Mouse (Mus musculus) myocyte (in vitro differentiated cells): ENCODE results near the gene Cdc42bpa. TPM values are rescaled to one million over a fixed set of nuclear protein-coding genes. Genes with fewer than 3 reads are reported as not detected.

Source experiments
- H3K27me3 ChIP-seq: one replicate; pipeline ENCODE4 v1.6.1; 2011; ENCODE audit not compliant: control insufficient read depth, insufficient read depth, insufficient read length
- H3K36me3 ChIP-seq: one replicate; pipeline ENCODE4 v1.6.1; 2011; ENCODE audit not compliant: control insufficient read depth, insufficient read depth
- H3K4me2 ChIP-seq: one replicate; pipeline ENCODE4 v1.6.1; 2011; ENCODE audit warnings: low read depth, control low read depth
- H3K4me3 ChIP-seq: one replicate; pipeline ENCODE4 v1.5.1; 2011; ENCODE audit warnings: mild to moderate bottlenecking, control low read depth, moderate library complexity
- H3K79me2 ChIP-seq: one replicate; pipeline ENCODE4 v1.6.1; 2011; ENCODE audit not compliant: control insufficient read depth, insufficient read depth
- H3ac ChIP-seq: one replicate; pipeline ENCODE4 v1.6.1; 2011; ENCODE audit not compliant: control insufficient read depth, insufficient read length
- CEBPB ChIP-seq: IDR thresholded peaks from 2 replicates; pipeline ENCODE4 v1.6.1; 2011; ENCODE audit warnings: mild to moderate bottlenecking, moderate library complexity; ENCODE audit not compliant: poor library complexity, insufficient read depth, severe bottlenecking
- E2F4 ChIP-seq: IDR thresholded peaks from one replicate; pipeline ENCODE4 v1.6.1; 2011; ENCODE audit warnings: mild to moderate bottlenecking, control low read depth, moderate library complexity; ENCODE audit not compliant: insufficient read depth
- MAX ChIP-seq: IDR thresholded peaks from one replicate; pipeline ENCODE4 v1.6.1; 2011; ENCODE audit warnings: low read depth, mild to moderate bottlenecking, control low read depth
- MYOD1 ChIP-seq, 3 experiments: IDR thresholded peaks; one replicate each; pipeline ENCODE4 v1.6.1; 2011; ENCODE audit warnings: control low read depth in 2 of 3, low read depth in 2 of 3, mild to moderate bottlenecking in 2 of 3, moderate library complexity in 1 of 3; ENCODE audit not compliant: insufficient read length in 2 of 3, control insufficient read depth in 1 of 3
- MYOG ChIP-seq, 3 experiments: IDR thresholded peaks; one replicate each; pipeline ENCODE4 v1.6.1; 2011; ENCODE audit warnings: control low read depth in 2 of 3, low read depth in 2 of 3, mild to moderate bottlenecking in 2 of 3; ENCODE audit not compliant: insufficient read length in 2 of 3, control insufficient read depth in 1 of 3, insufficient read depth in 1 of 3
- POLR2A ChIP-seq: IDR thresholded peaks from one replicate; pipeline ENCODE4 v1.6.1; 2011; ENCODE audit warnings: low read depth, mild to moderate bottlenecking, control low read depth, moderate library complexity; ENCODE audit not compliant: insufficient read length
- POLR2AphosphoS2 ChIP-seq: IDR thresholded peaks from one replicate; pipeline ENCODE4 v1.6.1; 2011; ENCODE audit warnings: low read depth, control low read depth; ENCODE audit not compliant: insufficient read length
- REST ChIP-seq: IDR thresholded peaks from one replicate; pipeline ENCODE4 v1.6.1; 2011; ENCODE audit warnings: mild to moderate bottlenecking, control low read depth, moderate library complexity; ENCODE audit not compliant: insufficient read depth, insufficient read length
- SRF ChIP-seq: IDR thresholded peaks from one replicate; pipeline ENCODE4 v1.6.1; 2011; ENCODE audit warnings: low read depth; ENCODE audit not compliant: control insufficient read depth, insufficient read length
- TCF12 ChIP-seq: IDR thresholded peaks from one replicate; pipeline ENCODE4 v1.6.1; 2011; ENCODE audit warnings: mild to moderate bottlenecking, control low read depth; ENCODE audit not compliant: poor library complexity, insufficient read depth, severe bottlenecking
- TCF3 ChIP-seq: IDR thresholded peaks from one replicate; pipeline ENCODE4 v1.6.1; 2011; ENCODE audit warnings: low read depth, control low read depth; ENCODE audit not compliant: insufficient read length
- USF1 ChIP-seq: IDR thresholded peaks from one replicate; pipeline ENCODE4 v1.6.1; 2011; ENCODE audit warnings: low read depth, mild to moderate bottlenecking, control low read depth, moderate library complexity
- polyA plus RNA-seq: library from polyadenylated mRNA; unstranded; fragments of >200 nt; fragmentation: generic; extraction: Trizol; gene quantifications from one replicate; pipeline ENCODE4 v1.2.1, GENCODE M21; 2012; ENCODE audit warnings: missing spikeins

Cdc42bpa gene
- polyA plus RNA-seq, 1 experiment, result 14.3 TPM

DNA sequence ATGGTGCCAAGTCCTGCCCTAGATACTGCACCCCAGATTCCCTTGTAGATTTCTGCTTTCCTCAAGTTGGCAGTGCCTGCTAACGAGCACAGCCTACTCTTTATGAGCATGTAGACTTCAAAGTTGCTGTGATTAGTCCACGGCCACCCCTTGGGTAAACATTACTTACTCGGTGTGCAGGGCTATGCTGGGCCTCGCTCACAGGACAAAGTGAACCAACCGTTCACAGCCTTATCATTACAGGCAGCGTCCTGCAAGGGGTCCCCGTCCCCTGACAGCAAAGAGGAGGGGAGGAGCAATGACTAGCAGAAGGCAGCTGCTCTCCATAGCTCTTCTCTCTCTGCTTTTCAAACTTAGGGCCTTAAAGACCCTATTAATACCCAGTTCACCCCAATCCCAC is 224.5 kb downstream of the Cdc42bpa start:
- H3K36me3 ChIP-seq, result no peaks in the 10 kb centered on the region
- no peaks in the 10 kb centered on the region for H3K79me2 ChIP-seq
- no peak overlapping the region for H3K4me2 ChIP-seq
- H3ac ChIP-seq, result no peak overlapping the region
- peaks cover 7% of the 10 kb centered on the region for H3K27me3 ChIP-seq
- no peak for TF ChIP-seq MYOD1 (IDR thresholded peaks at IDR 0.05; ENCODE audit: control insufficient read depth in 1 of 3, insufficient read length in 2 of 3, low read depth in 2 of 3)
- H3K4me3 ChIP-seq, result no peak overlapping the region

DNA sequence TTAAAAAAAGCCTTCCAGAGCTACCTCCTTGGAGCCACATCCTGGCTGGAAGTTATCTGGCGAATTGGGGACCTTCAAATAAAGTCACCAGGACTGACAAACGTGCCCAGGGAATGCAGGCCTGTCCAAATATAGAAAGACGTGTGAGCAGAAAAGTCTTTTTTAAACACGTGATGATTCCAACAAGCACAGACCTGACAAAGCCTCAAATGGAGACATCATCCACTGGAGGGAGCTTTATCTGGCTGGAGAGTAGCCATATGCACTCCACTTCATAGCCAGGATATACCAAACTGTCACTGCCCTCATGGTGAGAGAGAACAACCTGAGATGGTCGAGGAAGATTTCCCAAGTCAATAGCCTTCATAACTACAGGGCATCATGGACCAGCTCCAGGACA is 225.6 kb downstream of the Cdc42bpa start:
- peaks cover 14% of the 10 kb centered on the region for H3K27me3 ChIP-seq
- no peaks in the 10 kb centered on the region for H3K79me2 ChIP-seq
- H3K4me3 ChIP-seq, result no peak overlapping the region
- H3K4me2 ChIP-seq, result peak overlapping the region; percentile 68
- H3ac ChIP-seq, result no peak overlapping the region
- H3K36me3 ChIP-seq, result no peaks in the 10 kb centered on the region
- peak; percentile 41 for TF ChIP-seq USF1
- TF ChIP-seq POLR2AphosphoS2, result no peak
- no peak for TF ChIP-seq TCF3

DNA sequence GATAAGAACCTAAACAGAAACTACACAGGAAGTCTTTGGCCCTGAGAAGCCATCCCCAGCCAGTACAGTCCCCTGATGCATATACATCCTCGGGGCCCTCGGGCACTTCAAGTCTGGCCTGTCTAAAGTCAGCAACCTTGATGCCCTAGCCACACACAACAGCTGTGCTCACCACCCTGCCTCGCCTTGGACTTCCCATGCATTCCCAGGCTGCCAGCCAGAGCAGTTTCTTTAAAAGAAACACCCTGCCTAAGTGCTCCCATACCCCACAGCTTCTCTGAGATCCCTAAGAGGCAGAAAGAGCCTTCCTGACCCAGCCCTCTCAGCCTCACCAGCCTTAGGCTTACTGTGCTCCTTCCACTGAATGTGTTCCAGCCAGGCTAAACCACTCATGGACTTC is 226.1 kb downstream of the Cdc42bpa start:
- Histone ChIP-seq H3K27me3 (peaks cover 18% of the 10 kb centered on the region), H3K36me3 (no peaks in the 10 kb centered on the region), H3K79me2 (no peaks in the 10 kb centered on the region), H3ac (no peak overlapping the region), H3K4me3 (no peak overlapping the region), H3K4me2 (peak overlapping the region; percentile 68)
- TF ChIP-seq POLR2AphosphoS2, result no peak
- no peak for TF ChIP-seq POLR2A
- peak; percentile 58 for TF ChIP-seq TCF3
- no peak for TF ChIP-seq MAX
- TF ChIP-seq SRF, result no peak
- TF ChIP-seq CEBPB, result no peak
- TF ChIP-seq MYOG (IDR thresholded peaks at IDR 0.05; ENCODE audit: control insufficient read depth in 1 of 3, insufficient read depth in 1 of 3, insufficient read length in 2 of 3, low read depth in 2 of 3), result peak; percentile 80 to 97 (median 88)
- TF ChIP-seq MYOD1 (IDR thresholded peaks at IDR 0.05; ENCODE audit: control insufficient read depth in 1 of 3, insufficient read length in 2 of 3, low read depth in 2 of 3), result peak in 2 of 3 experiments; percentile 76 to 94
- no peak for TF ChIP-seq USF1
- TF ChIP-seq TCF12, result peak; percentile 54
- no peak for TF ChIP-seq E2F4
- no peak for TF ChIP-seq REST

DNA sequence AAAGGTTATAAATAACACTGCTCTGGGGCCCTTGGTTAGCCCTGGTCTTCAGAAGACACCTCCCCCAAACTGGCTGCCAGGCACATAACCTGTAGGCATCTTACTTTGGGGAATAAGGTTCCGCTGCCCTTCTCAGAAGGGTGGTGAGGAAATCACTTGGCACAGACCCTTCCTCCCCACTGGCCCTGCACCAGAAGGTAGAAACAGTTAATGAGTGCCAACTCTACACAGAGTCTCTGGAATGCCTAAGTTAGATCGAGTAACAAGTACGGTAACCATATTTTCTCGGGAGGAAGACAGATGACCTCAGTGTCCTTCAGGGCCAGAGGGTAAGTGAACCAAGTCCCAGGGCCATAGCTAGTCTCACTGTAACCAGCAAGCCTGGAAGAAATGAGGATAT is 228.7 kb downstream of the Cdc42bpa start:
- Histone ChIP-seq H3K79me2 (no peaks in the 10 kb centered on the region), H3K27me3 (peaks cover 36% of the 10 kb centered on the region), H3K4me2 (peak overlapping the region; percentile 24), H3K36me3 (no peaks in the 10 kb centered on the region), H3ac (no peak overlapping the region), H3K4me3 (no peak overlapping the region)
- TF ChIP-seq POLR2AphosphoS2 (no peak), MYOG (IDR thresholded peaks at IDR 0.05; ENCODE audit: control insufficient read depth in 1 of 3, insufficient read depth in 1 of 3, insufficient read length in 2 of 3, low read depth in 2 of 3) (no peak), POLR2A (no peak), E2F4 (no peak), SRF (no peak), TCF12 (no peak), TCF3 (no peak), MAX (no peak), USF1 (no peak), REST (no peak), MYOD1 (IDR thresholded peaks at IDR 0.05; ENCODE audit: control insufficient read depth in 1 of 3, insufficient read length in 2 of 3, low read depth in 2 of 3) (no peak), CEBPB (no peak)

DNA sequence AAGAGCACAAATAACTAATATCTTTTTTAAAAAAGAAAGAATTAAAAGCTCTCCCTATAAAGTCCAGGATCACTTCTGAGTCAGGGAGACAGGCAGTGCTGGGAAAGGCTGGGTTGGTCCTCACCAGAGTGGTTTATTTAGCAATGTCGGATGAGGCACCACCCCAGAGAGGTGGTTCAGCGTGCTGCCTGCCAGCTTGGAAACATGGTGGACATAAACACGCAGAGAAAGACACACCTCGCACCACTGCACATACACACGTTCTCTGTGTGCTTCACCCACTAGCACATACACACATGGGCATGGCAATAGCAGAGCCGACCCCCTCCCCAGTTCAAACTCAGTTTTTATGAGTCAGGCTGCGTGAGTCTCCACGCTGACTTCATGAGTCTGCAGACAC is 230.8 kb downstream of the Cdc42bpa start:
- H3K4me3 ChIP-seq, result no peak overlapping the region
- H3K36me3 ChIP-seq, result no peaks in the 10 kb centered on the region
- H3K79me2 ChIP-seq, result no peaks in the 10 kb centered on the region
- peak overlapping the region; percentile 89 for H3K4me2 ChIP-seq
- no peak overlapping the region for H3ac ChIP-seq
- TF ChIP-seq CEBPB (no peak), USF1 (no peak), SRF (no peak), MYOD1 (IDR thresholded peaks at IDR 0.05; ENCODE audit: control insufficient read depth in 1 of 3, insufficient read length in 2 of 3, low read depth in 2 of 3) (no peak), E2F4 (no peak), TCF3 (no peak), REST (no peak)
- peaks cover 39% of the 10 kb centered on the region for H3K27me3 ChIP-seq
